Mouse (Mus musculus): ENCODE results near the gene Glul.

- no peak for TF ChIP-seq ETS1 (conservative IDR thresholded peaks at IDR 0.05; ENCODE audit: low read depth, low read length)
- no peak for TF ChIP-seq CTCF (conservative IDR thresholded peaks at IDR 0.05 in 1 of 2, IDR thresholded peaks at IDR 0.05 in 1 of 2; ENCODE audit: low read depth in 2 of 2, low read length in 2 of 2)
- TF ChIP-seq IRF4 (IDR thresholded peaks at IDR 0.05; ENCODE audit: low read depth, low read length): no peak
- TF ChIP-seq POLR2A (IDR thresholded peaks at IDR 0.05; ENCODE audit: low read depth, low read length): no peak
- TF ChIP-seq EP300 (IDR thresholded peaks at IDR 0.05; ENCODE audit: low read length): no peak
- TF ChIP-seq CHD1 (IDR thresholded peaks at IDR 0.05; ENCODE audit: low read depth, low read length): no peak
- TF ChIP-seq SMC3 (IDR thresholded peaks at IDR 0.05; ENCODE audit: low read depth, low read length): no peak
These were observed 22.9 kb downstream of the Glul start for GRCm38 (mm10) chr1:153922571-153923021.
